Mouse (Mus musculus) limb, embryonic 12.5 days (tissue): ENCODE results near the gene Dhdh. TPM values are rescaled to one million over a fixed set of nuclear protein-coding genes. Genes with fewer than 3 reads are reported as not detected.
"Not testable (repeated sequence)": the region's sequence is repeated elsewhere in the genome, so short reads cannot be mapped to it uniquely, and the experiment has no call there.

Source experiments
- ATAC-seq: fragments of 200-750 bp; cut with Nextera tagmentation; 2 replicates; pipeline ENCODE4 v1.8.0; 2017; ENCODE audit warnings: low read depth, moderate TSS enrichment; ENCODE audit not compliant: insufficient number of reproducible peaks, insufficient read depth, low FRiP score, low TSS enrichment
- H3K27ac ChIP-seq: fragments of 300-500 bp; sonication (generic); 2 replicates; pipeline ENCODE4 v1.5.1; 2016; ENCODE audit warnings: mild to moderate bottlenecking, moderate library complexity
- H3K27me3 ChIP-seq: fragments of 300-500 bp; sonication (generic); 2 replicates; pipeline ENCODE4 v1.6.1; 2016; ENCODE audit warnings: mild to moderate bottlenecking, moderate library complexity
- H3K36me3 ChIP-seq: fragments of 300-500 bp; sonication (generic); 2 replicates; pipeline ENCODE4 v1.6.1; 2016; ENCODE audit warnings: mild to moderate bottlenecking, moderate library complexity
- H3K4me1 ChIP-seq: fragments of 300-500 bp; sonication (generic); replicated peaks from 2 replicates; pipeline ENCODE4 v1.6.1; 2016
- H3K4me2 ChIP-seq: fragments of 300-500 bp; sonication (generic); 2 replicates; pipeline ENCODE4 v1.6.1; 2016; ENCODE audit warnings: mild to moderate bottlenecking, moderate library complexity
- H3K4me3 ChIP-seq: fragments of 300-500 bp; sonication (generic); replicated peaks from 2 replicates; pipeline ENCODE4 v1.5.1; 2016; ENCODE audit warnings: mild to moderate bottlenecking
- H3K9ac ChIP-seq: fragments of 300-500 bp; sonication (generic); replicated peaks from 2 replicates; pipeline ENCODE4 v1.6.1; 2016; ENCODE audit warnings: mild to moderate bottlenecking, moderate library complexity
- H3K9me3 ChIP-seq: fragments of 300-500 bp; sonication (generic); 2 replicates; pipeline ENCODE4 v1.6.1; 2016; ENCODE audit warnings: mild to moderate bottlenecking, moderate library complexity
- WGBS: fragments of 180-500 bp; shearing (Covaris S2); methylation state at CpG from one replicate; pipeline ENCODE4 v1.1.7; 2016; 5-methylcytosine and 5-hydroxymethylcytosine counted together
- polyA plus RNA-seq: library from polyadenylated mRNA; unstranded; fragments of >200 nt; fragmentation: Nextera tagmentation; extraction: Ambion mirVana; gene quantifications from 2 replicates; pipeline ENCODE4 v1.2.1, GENCODE M21; 2016

Dhdh gene
- polyA plus RNA-seq, 1 experiment from 2014 or later = 3.2 TPM

- Histone ChIP-seq H3K4me3 (no peak within 1 kb of the TSS; the same call in 1 of the 2 replicates), H3K4me1 (peaks cover 27% of the 10 kb centered on the region), H3K9me3 (no peaks in the 10 kb centered on the region), H3K36me3 (peaks cover under 1% of the 10 kb centered on the region; the same call in 1 of the 2 replicates), H3K4me2 (no peak within 1 kb of the TSS), H3K27me3 (no peaks in the 10 kb centered on the region), H3K27ac (peak within 1 kb of the TSS; percentile 74; the same call in 1 of the 2 replicates), H3K9ac (no peak within 1 kb of the TSS)
- ATAC-seq = no peak
- 81% methylated on average over 12 of the region's 12 CpGs for WGBS
These were observed 1.7 kb downstream of the Dhdh start, which contains the start of gene Gm45808 for GRCm38 (mm10) chr7:45486761-45487415. Gm45808 (minus strand) TSS chr7:45486811.

GRCm38 (mm10) chr7:45486158-45486557 is 2.4 kb downstream of the Dhdh start:
- H3K27me3 ChIP-seq = no peaks in the 10 kb centered on the region
- no peaks in the 10 kb centered on the region for H3K36me3 ChIP-seq
- no peak overlapping the region for H3K4me3 ChIP-seq
- no peak for ATAC-seq
- H3K4me1 ChIP-seq = peaks cover 27% of the 10 kb centered on the region
- 80% methylated on average over 7 of the region's 7 CpGs for WGBS
- H3K27ac ChIP-seq = no peak overlapping the region
- H3K9me3 ChIP-seq = no peaks in the 10 kb centered on the region
- no peak overlapping the region for H3K4me2 ChIP-seq
- no peak overlapping the region for H3K9ac ChIP-seq

- ATAC-seq, H3K27ac ChIP-seq, H3K36me3 ChIP-seq, H3K27me3 ChIP-seq, H3K4me3 ChIP-seq, H3K9ac ChIP-seq, H3K9me3 ChIP-seq, H3K4me2 ChIP-seq: not testable (repeated sequence)
- WGBS = 91% methylated on average over 5 of the region's 5 CpGs
- peaks cover 17% of the 10 kb centered on the region; the same call in 1 of the 2 replicates for H3K4me1 ChIP-seq
These were observed 3.6 kb downstream of the Dhdh start for GRCm38 (mm10) chr7:45484985-45485384.

- H3K4me1 ChIP-seq = no peaks in the 10 kb centered on the region
- H3K27ac ChIP-seq = no peak overlapping the region
- H3K4me2 ChIP-seq = no peak overlapping the region
- H3K9me3 ChIP-seq = no peaks in the 10 kb centered on the region
- no peak for ATAC-seq
- WGBS = 92% methylated on average over 1 of the region's 1 CpGs
- H3K27me3 ChIP-seq = no peaks in the 10 kb centered on the region
- no peaks in the 10 kb centered on the region for H3K36me3 ChIP-seq
- no peak overlapping the region for H3K9ac ChIP-seq
- H3K4me3 ChIP-seq = no peak overlapping the region
These were observed 6.4 kb downstream of the Dhdh start for GRCm38 (mm10) chr7:45482166-45482565.

- H3K4me3 ChIP-seq = no peak within 1 kb of the TSS
- no peak within 1 kb of the TSS for H3K9ac ChIP-seq
- no peaks in the 10 kb centered on the region for H3K4me1 ChIP-seq
- no peaks in the 10 kb centered on the region for H3K36me3 ChIP-seq
- 55% methylated on average over 14 of the region's 15 CpGs for WGBS
- no peaks in the 10 kb centered on the region for H3K27me3 ChIP-seq
- H3K27ac ChIP-seq = no peak within 1 kb of the TSS
- no peak within 1 kb of the TSS for H3K4me2 ChIP-seq
- no peaks in the 10 kb centered on the region for H3K9me3 ChIP-seq
- peak; percentile 78 for ATAC-seq
These were observed 7.2 kb downstream of the Dhdh start, which contains the start of gene Tulp2 for GRCm38 (mm10) chr7:45481374-45481927. Tulp2 (plus strand) TSS chr7:45481877.

GRCm38 (mm10) chr7:45480310-45480709 is 8.3 kb downstream of the Dhdh start:
- H3K27me3 ChIP-seq, ATAC-seq, H3K4me1 ChIP-seq, H3K27ac ChIP-seq, H3K4me2 ChIP-seq, H3K9ac ChIP-seq, H3K4me3 ChIP-seq, H3K36me3 ChIP-seq, H3K9me3 ChIP-seq: not testable (repeated sequence)
- WGBS = 84% methylated on average over 3 of the region's 4 CpGs

- Histone ChIP-seq H3K27ac (no peak overlapping the region), H3K9me3 (no peaks in the 10 kb centered on the region), H3K4me3 (no peak overlapping the region), H3K4me1 (no peaks in the 10 kb centered on the region), H3K4me2 (no peak overlapping the region), H3K27me3 (no peaks in the 10 kb centered on the region), H3K36me3 (no peaks in the 10 kb centered on the region), H3K9ac (no peak overlapping the region)
- WGBS = 91% methylated on average over 7 of the region's 7 CpGs
- no peak for ATAC-seq
These were observed 9.8 kb downstream of the Dhdh start for GRCm38 (mm10) chr7:45478774-45479173.

- no peaks in the 10 kb centered on the region for H3K36me3 ChIP-seq
- no peak for ATAC-seq
- H3K9ac ChIP-seq = no peak overlapping the region
- H3K27ac ChIP-seq = 0 out of 2 replicates have a peak overlapping the region, but pooled peaks have one; percentile 17
- no peak overlapping the region for H3K4me2 ChIP-seq
- H3K4me1 ChIP-seq = no peaks in the 10 kb centered on the region
- 15% methylated on average over 3 of the region's 3 CpGs for WGBS
- H3K27me3 ChIP-seq = no peaks in the 10 kb centered on the region
- H3K4me3 ChIP-seq = no peak overlapping the region
- no peaks in the 10 kb centered on the region for H3K9me3 ChIP-seq
These were observed 11.6 kb downstream of the Dhdh start for GRCm38 (mm10) chr7:45477003-45477402.

- Histone ChIP-seq H3K9me3 (no peaks in the 10 kb centered on the region), H3K4me1 (no peaks in the 10 kb centered on the region), H3K27ac (no peak overlapping the region), H3K27me3 (no peaks in the 10 kb centered on the region), H3K4me2 (no peak overlapping the region), H3K36me3 (no peaks in the 10 kb centered on the region), H3K4me3 (no peak overlapping the region), H3K9ac (no peak overlapping the region)
- 67% methylated on average over 1 of the region's 1 CpGs for WGBS
- no peak for ATAC-seq
These were observed 12.2 kb downstream of the Dhdh start for GRCm38 (mm10) chr7:45476453-45476852.

GRCm38 (mm10) chr7:45475291-45475969 is 13.2 kb downstream of the Dhdh start:
- peak overlapping the region; percentile 39 for H3K4me2 ChIP-seq
- no peaks in the 10 kb centered on the region for H3K4me1 ChIP-seq
- H3K27me3 ChIP-seq = no peaks in the 10 kb centered on the region
- 0 out of 2 replicates have a peak overlapping the region, but pooled peaks have one; percentile 24 for H3K27ac ChIP-seq
- no peaks in the 10 kb centered on the region for H3K9me3 ChIP-seq
- ATAC-seq = no peak
- peak overlapping the region; percentile 42; the same call in 1 of the 2 replicates for H3K9ac ChIP-seq
- peak overlapping the region; percentile 20; the same call in 1 of the 2 replicates for H3K4me3 ChIP-seq
- no peaks in the 10 kb centered on the region for H3K36me3 ChIP-seq
- WGBS = 64% methylated on average over 16 of the region's 16 CpGs

- WGBS = 10% methylated on average over 3 of the region's 3 CpGs
- no peaks in the 10 kb centered on the region for H3K36me3 ChIP-seq
- no peak for ATAC-seq
- no peak overlapping the region for H3K4me2 ChIP-seq
- no peak overlapping the region for H3K4me3 ChIP-seq
- no peaks in the 10 kb centered on the region for H3K9me3 ChIP-seq
- no peak overlapping the region for H3K9ac ChIP-seq
- H3K27me3 ChIP-seq = no peaks in the 10 kb centered on the region
- no peak overlapping the region for H3K27ac ChIP-seq
- H3K4me1 ChIP-seq = peaks cover 8% of the 10 kb centered on the region
These were observed 17.7 kb downstream of the Dhdh start for GRCm38 (mm10) chr7:45470869-45471268.
